Mouse (Mus musculus) midbrain, embryonic 13.5 days (tissue): ENCODE data around the gene Dvl1. TPM values are rescaled to one million over a fixed set of nuclear protein-coding genes. Genes with fewer than 3 reads are reported as not detected.

Experiments used
- ATAC-seq: fragments of 200-750 bp; cut with Nextera tagmentation; 2 replicates; pipeline ENCODE4 v1.8.0; 2017; ENCODE audit warnings: mild to moderate bottlenecking, moderate TSS enrichment, moderate library complexity
- H3K27ac ChIP-seq: fragments of 300-500 bp; sonication (generic); 2 replicates; pipeline ENCODE4 v1.5.1; 2015; ENCODE audit warnings: inconsistent platforms, mild to moderate bottlenecking, moderate library complexity
- H3K27me3 ChIP-seq: fragments of 300-500 bp; sonication (generic); 2 replicates; pipeline ENCODE4 v1.6.1; 2015; ENCODE audit warnings: mild to moderate bottlenecking, inconsistent platforms
- H3K36me3 ChIP-seq: fragments of 300-500 bp; sonication (generic); 2 replicates; pipeline ENCODE4 v1.6.1; 2015; ENCODE audit warnings: mild to moderate bottlenecking, inconsistent platforms
- H3K4me1 ChIP-seq: fragments of 300-500 bp; sonication (generic); replicated peaks from 2 replicates; pipeline ENCODE4 v1.6.1; 2015; ENCODE audit warnings: inconsistent platforms
- H3K4me2 ChIP-seq: fragments of 300-500 bp; sonication (generic); replicated peaks from 2 replicates; pipeline ENCODE4 v1.6.1; 2015; ENCODE audit warnings: moderate library complexity, mild to moderate bottlenecking, inconsistent platforms
- H3K4me3 ChIP-seq: fragments of 300-500 bp; sonication (generic); replicated peaks from 2 replicates; pipeline ENCODE4 v1.5.1; 2015; ENCODE audit warnings: mild to moderate bottlenecking, inconsistent platforms
- H3K9ac ChIP-seq: fragments of 300-500 bp; sonication (generic); replicated peaks from 2 replicates; pipeline ENCODE4 v1.6.1; 2015; ENCODE audit warnings: mild to moderate bottlenecking, inconsistent platforms
- H3K9me3 ChIP-seq: fragments of 300-500 bp; sonication (generic); 2 replicates; pipeline ENCODE4 v1.6.1; 2016; ENCODE audit warnings: mild to moderate bottlenecking, inconsistent platforms
- WGBS: fragments of 180-500 bp; shearing (Covaris S2); methylation state at CpG from one replicate; pipeline ENCODE4 v1.1.7; 2015; 5-methylcytosine and 5-hydroxymethylcytosine counted together
- polyA plus RNA-seq: library from polyadenylated mRNA; unstranded; fragments of >200 nt; fragmentation: Nextera tagmentation; extraction: Ambion mirVana; gene quantifications from 2 replicates; pipeline ENCODE4 v1.2.1, GENCODE M21; 2015

Gene Dvl1
- polyA plus RNA-seq, 1 experiment from 2014 or later, result 8.4 TPM

DNA sequence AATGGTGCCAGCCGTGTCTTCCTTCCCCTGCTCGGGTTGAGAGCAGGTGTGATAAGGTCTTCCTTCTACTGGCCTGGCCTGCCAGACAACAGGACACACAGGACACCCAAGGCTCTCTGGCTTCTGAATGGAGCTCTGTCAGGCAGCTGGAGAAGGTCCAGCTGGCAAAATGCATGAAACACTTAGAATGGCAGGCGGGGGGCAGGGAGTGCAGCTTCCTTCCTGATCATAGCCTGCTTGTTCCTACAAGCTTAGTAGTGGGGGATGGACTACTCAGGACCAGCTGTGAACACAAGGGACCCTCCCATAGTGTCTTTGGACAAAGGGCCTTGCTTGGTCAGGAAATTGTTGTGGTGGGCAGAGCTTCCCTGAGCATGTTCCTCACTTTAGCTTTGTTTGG lies 54.0 kb downstream of the Dvl1 start:
- H3K27me3 ChIP-seq, result no peaks in the 10 kb centered on the region
- peaks cover 94% of the 10 kb centered on the region for H3K36me3 ChIP-seq
- no peak overlapping the region for H3K4me3 ChIP-seq
- ATAC-seq, result no peak
- H3K27ac ChIP-seq, result no peak overlapping the region
- H3K4me2 ChIP-seq, result no peak overlapping the region
- no peaks in the 10 kb centered on the region for H3K9me3 ChIP-seq
- H3K4me1 ChIP-seq, result no peaks in the 10 kb centered on the region
- 86% methylated on average over 3 of the region's 3 CpGs for WGBS
- H3K9ac ChIP-seq, result no peak overlapping the region

DNA sequence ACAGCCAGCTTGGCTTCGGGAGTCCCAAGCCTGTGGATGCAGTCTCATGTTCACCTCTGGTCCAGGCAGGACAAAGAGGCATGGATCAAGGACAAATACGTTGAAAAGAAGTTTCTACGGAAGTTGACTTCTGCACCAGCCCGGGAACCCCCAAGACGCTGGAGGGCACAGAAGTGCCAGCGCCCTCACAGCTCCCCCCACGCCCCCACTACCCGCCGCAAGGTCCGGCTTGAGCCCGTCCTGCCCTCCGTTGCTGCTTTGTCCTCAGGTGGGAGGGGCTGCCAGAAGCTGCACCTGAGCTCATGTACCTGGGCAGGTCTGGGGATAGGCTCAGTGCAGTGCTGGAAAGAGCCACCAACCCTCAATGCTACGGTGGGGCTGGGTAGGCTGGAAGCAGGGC lies 56.0 kb downstream of the Dvl1 start:
- Histone ChIP-seq H3K36me3 (peaks cover 92% of the 10 kb centered on the region), H3K4me2 (no peak overlapping the region), H3K9ac (no peak overlapping the region), H3K4me3 (no peak overlapping the region), H3K27me3 (no peaks in the 10 kb centered on the region), H3K9me3 (no peaks in the 10 kb centered on the region), H3K4me1 (no peaks in the 10 kb centered on the region), H3K27ac (no peak overlapping the region)
- ATAC-seq, result no peak
- 91% methylated on average over 13 of the region's 13 CpGs for WGBS

DNA sequence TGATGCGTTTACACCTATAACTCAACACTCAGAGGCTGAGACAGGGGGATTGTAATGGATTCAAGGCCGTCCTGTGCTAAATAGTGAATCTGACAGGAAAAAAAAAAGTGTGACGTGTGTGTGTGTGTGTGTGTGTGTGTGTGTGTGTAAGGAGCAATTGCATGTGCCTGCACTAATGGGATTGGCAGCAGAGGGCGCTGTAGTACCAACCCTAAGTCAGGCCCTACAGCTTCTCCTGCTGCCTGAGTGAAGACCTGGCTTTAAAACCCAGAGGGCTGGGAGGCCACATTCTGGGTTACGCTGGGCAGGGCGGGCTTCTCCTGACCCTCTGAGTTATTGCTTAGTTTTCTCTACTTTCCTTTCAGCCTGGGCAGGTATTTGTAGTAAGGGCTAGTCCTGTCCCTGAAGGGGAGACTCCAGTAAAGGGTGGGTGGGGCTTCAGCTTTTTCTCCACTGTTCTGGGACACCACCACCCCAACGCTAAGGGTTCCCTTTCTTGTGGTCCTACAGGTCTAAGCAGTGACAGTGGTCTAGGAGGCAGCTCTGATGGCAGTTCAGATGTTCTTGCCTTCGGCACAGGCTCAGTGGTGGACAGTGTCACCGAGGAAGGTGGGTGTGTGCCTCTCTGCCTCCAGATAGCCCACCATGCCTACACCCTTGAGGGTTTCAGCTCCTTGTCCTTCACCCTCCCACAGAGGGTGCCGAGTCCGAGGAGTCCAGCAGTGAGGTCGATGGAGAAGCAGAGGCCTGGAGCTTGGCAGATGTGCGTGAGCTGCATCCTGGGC lies 57.3 kb downstream of the Dvl1 start:
- Histone ChIP-seq H3K9ac (no peak overlapping the region; the same call in 1 of the 2 replicates), H3K27me3 (no peaks in the 10 kb centered on the region), H3K27ac (no peak overlapping the region), H3K4me2 (no peak overlapping the region), H3K9me3 (no peaks in the 10 kb centered on the region), H3K4me3 (no peak overlapping the region), H3K36me3 (peaks cover 80% of the 10 kb centered on the region), H3K4me1 (no peaks in the 10 kb centered on the region)
- WGBS, result 93% methylated on average over 13 of the region's 13 CpGs
- ATAC-seq, result no peak

DNA sequence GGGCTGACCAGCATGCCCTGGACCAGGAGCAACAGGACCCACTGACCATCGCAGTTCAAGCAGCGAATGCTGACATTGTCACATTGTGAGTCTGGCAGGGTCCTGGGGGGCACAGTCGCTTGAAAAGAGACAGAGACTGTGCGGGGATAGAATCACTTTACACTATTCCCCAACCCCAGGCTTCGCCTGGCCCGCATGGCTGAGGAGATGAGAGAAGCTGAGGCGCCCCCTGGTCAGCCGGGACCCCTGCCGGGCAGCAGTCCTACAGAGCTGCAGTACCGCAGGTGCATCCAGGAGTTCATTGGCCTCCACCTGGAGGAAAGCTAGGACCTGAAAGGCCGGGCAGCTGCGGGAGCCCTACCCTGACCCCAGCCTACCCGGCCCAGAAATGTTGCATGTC lies 58.4 kb downstream of the Dvl1 start:
- no peak overlapping the region for H3K4me3 ChIP-seq
- no peaks in the 10 kb centered on the region for H3K4me1 ChIP-seq
- H3K9me3 ChIP-seq, result no peaks in the 10 kb centered on the region
- H3K36me3 ChIP-seq, result peaks cover 68% of the 10 kb centered on the region
- no peak overlapping the region for H3K9ac ChIP-seq
- H3K4me2 ChIP-seq, result no peak overlapping the region
- H3K27ac ChIP-seq, result no peak overlapping the region
- WGBS, result 84% methylated on average over 13 of the region's 13 CpGs
- no peaks in the 10 kb centered on the region for H3K27me3 ChIP-seq
- no peak for ATAC-seq

DNA sequence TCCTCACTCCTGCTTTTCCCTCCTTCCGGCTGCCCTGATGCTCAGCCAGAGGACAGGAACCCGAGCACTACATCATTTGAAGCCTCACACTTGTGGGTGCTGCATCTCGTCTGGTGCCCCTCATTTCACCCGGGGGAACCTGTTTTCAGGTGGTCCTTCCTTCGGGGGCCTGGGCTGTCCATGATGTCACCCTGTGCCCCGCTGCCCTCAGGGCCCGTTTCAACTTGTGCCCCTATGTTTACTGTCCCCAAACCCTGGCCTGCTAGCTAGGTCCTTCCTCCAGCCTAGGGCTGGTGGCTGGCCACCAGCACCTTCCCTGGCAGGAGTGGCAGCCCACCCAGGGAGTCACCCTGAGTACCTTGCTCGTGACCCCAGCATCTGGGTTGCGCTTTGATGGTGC lies 58.9 kb downstream of the Dvl1 start:
- no peak overlapping the region for H3K4me3 ChIP-seq
- H3K9ac ChIP-seq, result no peak overlapping the region
- ATAC-seq, result no peak
- no peaks in the 10 kb centered on the region for H3K27me3 ChIP-seq
- no peak overlapping the region for H3K4me2 ChIP-seq
- peaks cover 64% of the 10 kb centered on the region for H3K36me3 ChIP-seq
- no peaks in the 10 kb centered on the region for H3K4me1 ChIP-seq
- no peaks in the 10 kb centered on the region for H3K9me3 ChIP-seq
- WGBS, result 90% methylated on average over 9 of the region's 9 CpGs
- H3K27ac ChIP-seq, result no peak overlapping the region

DNA sequence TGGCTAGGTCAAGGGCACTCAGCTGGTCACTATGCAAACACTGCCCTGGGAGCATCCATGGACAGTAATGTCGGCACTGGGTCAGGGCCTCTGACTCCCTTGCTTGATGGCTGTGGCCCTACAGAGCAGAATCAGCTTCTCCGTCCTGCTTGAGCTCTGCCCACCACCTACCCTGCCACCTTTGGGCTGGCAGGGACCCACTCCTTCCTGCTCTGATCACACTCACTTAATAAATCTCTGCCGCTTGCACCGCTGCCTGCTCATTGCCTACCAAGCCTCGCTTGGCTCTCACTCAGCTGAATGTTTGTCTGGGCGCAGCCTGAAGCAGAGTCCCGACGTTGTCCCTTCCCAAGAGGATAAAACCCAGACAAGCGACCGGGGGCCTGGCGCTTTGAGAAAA lies 59.8 kb downstream of the Dvl1 start:
- H3K4me2 ChIP-seq, result no peak overlapping the region
- H3K4me3 ChIP-seq, result no peak overlapping the region
- H3K9ac ChIP-seq, result no peak overlapping the region
- no peaks in the 10 kb centered on the region for H3K4me1 ChIP-seq
- peaks cover 55% of the 10 kb centered on the region for H3K36me3 ChIP-seq
- ATAC-seq, result no peak
- H3K27ac ChIP-seq, result no peak overlapping the region
- 90% methylated on average over 11 of the region's 11 CpGs for WGBS
- H3K27me3 ChIP-seq, result no peaks in the 10 kb centered on the region
- H3K9me3 ChIP-seq, result no peaks in the 10 kb centered on the region

DNA sequence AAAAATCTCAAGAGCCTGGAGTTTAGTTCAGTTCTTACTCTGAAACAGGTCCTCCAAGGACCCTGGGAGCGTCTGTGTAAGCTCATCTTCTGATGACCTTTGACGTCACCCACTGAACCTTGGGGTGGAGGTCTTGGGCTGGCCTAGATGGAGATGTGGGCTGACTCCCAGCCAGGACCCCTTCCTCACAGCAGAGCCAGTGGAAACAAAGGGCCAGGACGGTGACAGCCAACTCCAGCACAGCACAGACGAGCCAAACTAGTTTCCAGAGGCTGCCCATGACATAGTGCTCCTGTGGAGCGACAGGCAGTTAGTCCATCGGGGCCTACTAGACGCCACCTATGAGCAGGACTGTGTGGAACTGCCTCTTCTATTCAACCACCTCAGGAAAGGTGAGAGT lies 61.1 kb downstream of the Dvl1 start:
- H3K36me3 ChIP-seq, result peaks cover 42% of the 10 kb centered on the region
- no peaks in the 10 kb centered on the region for H3K9me3 ChIP-seq
- H3K9ac ChIP-seq, result no peak overlapping the region
- WGBS, result 83% methylated on average over 7 of the region's 7 CpGs
- no peak overlapping the region for H3K27ac ChIP-seq
- no peak overlapping the region for H3K4me3 ChIP-seq
- H3K4me2 ChIP-seq, result no peak overlapping the region
- H3K27me3 ChIP-seq, result no peaks in the 10 kb centered on the region
- ATAC-seq, result no peak
- no peaks in the 10 kb centered on the region for H3K4me1 ChIP-seq

DNA sequence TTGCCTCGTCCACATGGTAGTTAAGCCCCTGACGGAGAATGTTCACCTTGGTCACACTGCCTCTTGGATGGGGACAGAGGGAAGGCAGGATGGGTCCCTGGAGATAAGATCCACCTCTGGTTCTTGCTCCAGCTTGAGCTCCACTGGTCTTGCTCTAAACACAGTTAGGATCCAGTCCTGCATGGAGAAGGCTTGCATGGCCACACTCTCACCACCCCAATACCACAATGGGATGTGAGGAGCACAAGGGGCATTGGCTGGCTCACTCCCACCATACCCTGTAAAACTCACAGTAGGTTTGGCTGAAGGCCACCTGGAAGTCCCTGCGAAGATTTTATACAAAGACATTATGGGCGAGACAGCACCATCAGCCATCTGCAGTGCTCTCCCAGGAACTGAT lies 61.5 kb downstream of the Dvl1 start:
- 93% methylated on average over 4 of the region's 4 CpGs for WGBS

More for the DNA sequence above, 61.5 kb downstream of the Dvl1 start:
- Histone ChIP-seq H3K4me2 (no peak overlapping the region), H3K9ac (no peak overlapping the region), H3K4me1 (no peaks in the 10 kb centered on the region), H3K4me3 (no peak overlapping the region), H3K9me3 (no peaks in the 10 kb centered on the region), H3K27ac (no peak overlapping the region), H3K36me3 (peaks cover 37% of the 10 kb centered on the region), H3K27me3 (no peaks in the 10 kb centered on the region)
- no peak for ATAC-seq

Other genes with a start within 250 kb of the Dvl1 start
- 15.9 and 16.5 TPM in 2 replicates for gene Slc35e2, start 246.0 kb upstream of the Dvl1 start, polyA plus RNA-seq
- gene Cdk11b, start 222.5 kb upstream of the Dvl1 start, polyA plus RNA-seq, result 65.1 and 66.8 TPM in 2 replicates
- not detected in 2 replicates for gene Gm10563, start 202.0 kb upstream of the Dvl1 start, polyA plus RNA-seq
- 3.6 and 3.8 TPM in 2 replicates for gene Mmp23, start 194.0 kb upstream of the Dvl1 start, polyA plus RNA-seq
- gene Mib2, start 178.2 kb upstream of the Dvl1 start, polyA plus RNA-seq, result 32.6 and 41.9 TPM in 2 replicates
- gene Fndc10, start 153.1 kb upstream of the Dvl1 start, polyA plus RNA-seq, result 5.0 and 6.4 TPM in 2 replicates
- gene Ssu72, start 142.6 kb upstream of the Dvl1 start, polyA plus RNA-seq, result 155 and 159 TPM in 2 replicates
- 8.6 and 10.1 TPM in 2 replicates for gene Tmem240, start 112.6 kb upstream of the Dvl1 start, polyA plus RNA-seq
- gene Atad3a, start 86.3 kb upstream of the Dvl1 start, polyA plus RNA-seq, result 82.1 and 84.8 TPM in 2 replicates
- gene Vwa1, start 72.7 kb upstream of the Dvl1 start, polyA plus RNA-seq, result 18.7 and 20.9 TPM in 2 replicates
- 0.40 and 0.58 TPM in 2 replicates for gene Tmem88b, start 61.5 kb upstream of the Dvl1 start, polyA plus RNA-seq
- gene Ankrd65, start 57.0 kb upstream of the Dvl1 start, polyA plus RNA-seq, result not detected in 2 replicates
- 259 and 262 TPM in 2 replicates for gene Mrpl20, start 44.5 kb upstream of the Dvl1 start, polyA plus RNA-seq
- 182 and 189 TPM in 2 replicates for gene Ccnl2, start 34.9 kb upstream of the Dvl1 start, polyA plus RNA-seq
- 140 and 146 TPM in 2 replicates for gene Aurkaip1, start 16.1 kb upstream of the Dvl1 start, polyA plus RNA-seq
- gene Mxra8, start 7.7 kb upstream of the Dvl1 start, polyA plus RNA-seq, result 17.9 and 22.2 TPM in 2 replicates
- 0.80 and 0.83 TPM in 2 replicates for gene Tas1r3, start 16.0 kb downstream of the Dvl1 start, polyA plus RNA-seq
- 22.1 and 24.5 TPM in 2 replicates for gene Cptp, start 22.0 kb downstream of the Dvl1 start, polyA plus RNA-seq
- gene Ints11, start 22.1 kb downstream of the Dvl1 start, polyA plus RNA-seq, result 85.3 and 88.6 TPM in 2 replicates
- 52.5 and 52.6 TPM in 2 replicates for gene Pusl1, start 44.4 kb downstream of the Dvl1 start, polyA plus RNA-seq
- gene Acap3, start 44.4 kb downstream of the Dvl1 start, polyA plus RNA-seq, result 66.0 and 73.5 TPM in 2 replicates
- gene Ube2j2, start 96.4 kb downstream of the Dvl1 start, polyA plus RNA-seq, result 128 and 135 TPM in 2 replicates
- 8.2 and 11.0 TPM in 2 replicates for gene C1qtnf12, start 114.9 kb downstream of the Dvl1 start, polyA plus RNA-seq
- 25.0 and 26.9 TPM in 2 replicates for gene B3galt6, start 145.2 kb downstream of the Dvl1 start, polyA plus RNA-seq
- gene Sdf4, start 145.5 kb downstream of the Dvl1 start, polyA plus RNA-seq, result 125 and 128 TPM in 2 replicates
- 0.57 TPM in 2 replicates for gene Tnfrsf4, start 166.4 kb downstream of the Dvl1 start, polyA plus RNA-seq
- 2.0 and 2.3 TPM in 2 replicates for gene Tnfrsf18, start 178.8 kb downstream of the Dvl1 start, polyA plus RNA-seq
- not detected in 2 replicates for gene Ttll10, start 212.0 kb downstream of the Dvl1 start, polyA plus RNA-seq